Mouse (Mus musculus): ENCODE measurements around the gene Smyd3. TPM values are rescaled to one million over a fixed set of nuclear protein-coding genes. Genes with fewer than 3 reads are reported as not detected.

The Smyd3 gene
- total RNA-seq, 2 experiments from 2014 or later, result 19.8 to 22.9 TPM

- ATAC-seq (replicated peaks; ENCODE audit: poor library complexity), result peak; percentile 97
Measured at GRCm38 (mm10) chr1:178991470-178991869, 526.4 kb downstream of the Smyd3 start.

GRCm38 (mm10) chr1:178991045-178991444, 526.8 kb downstream of the Smyd3 start:
- ATAC-seq (replicated peaks; ENCODE audit: poor library complexity), result no peak

GRCm38 (mm10) chr1:178989485-178989884, 528.4 kb downstream of the Smyd3 start:
- no peak for ATAC-seq (replicated peaks; ENCODE audit: poor library complexity)

DNA sequence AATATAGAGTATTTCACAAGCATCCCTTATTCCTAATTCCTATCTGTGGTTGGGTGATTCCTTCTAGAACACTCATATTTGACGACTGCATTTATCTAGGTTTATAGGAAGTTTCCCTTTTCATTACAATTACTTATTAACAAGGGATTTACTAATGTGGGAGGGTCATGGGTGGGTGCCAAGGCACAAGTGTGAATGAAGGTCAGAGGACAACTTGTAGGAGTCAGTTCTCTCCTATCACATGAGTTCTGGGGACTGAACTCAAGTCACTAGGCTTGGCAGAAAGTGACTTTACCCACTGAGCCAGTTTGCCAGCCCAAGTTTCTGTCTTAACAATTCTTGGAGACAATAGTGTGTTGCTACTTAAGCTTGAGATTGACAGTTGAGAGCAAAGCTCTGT, 529.7 kb downstream of the Smyd3 start:
- no peak for ATAC-seq (replicated peaks; ENCODE audit: poor library complexity)

- no peak for ATAC-seq (replicated peaks; ENCODE audit: poor library complexity)
Measured at GRCm38 (mm10) chr1:178981641-178982040, 536.2 kb downstream of the Smyd3 start.

- no peak for ATAC-seq (replicated peaks; ENCODE audit: poor library complexity)
Measured at GRCm38 (mm10) chr1:178980185-178980584, 537.7 kb downstream of the Smyd3 start.

GRCm38 (mm10) chr1:178978617-178979245, 539.1 kb downstream of the Smyd3 start:
- ATAC-seq (replicated peaks; ENCODE audit: poor library complexity), result no peak

GRCm38 (mm10) chr1:178972055-178972454, 545.8 kb downstream of the Smyd3 start:
- no peak for ATAC-seq (replicated peaks; ENCODE audit: poor library complexity)

- ATAC-seq (replicated peaks; ENCODE audit: poor library complexity), result no peak
Measured at GRCm38 (mm10) chr1:178961661-178962060, 556.2 kb downstream of the Smyd3 start.

DNA sequence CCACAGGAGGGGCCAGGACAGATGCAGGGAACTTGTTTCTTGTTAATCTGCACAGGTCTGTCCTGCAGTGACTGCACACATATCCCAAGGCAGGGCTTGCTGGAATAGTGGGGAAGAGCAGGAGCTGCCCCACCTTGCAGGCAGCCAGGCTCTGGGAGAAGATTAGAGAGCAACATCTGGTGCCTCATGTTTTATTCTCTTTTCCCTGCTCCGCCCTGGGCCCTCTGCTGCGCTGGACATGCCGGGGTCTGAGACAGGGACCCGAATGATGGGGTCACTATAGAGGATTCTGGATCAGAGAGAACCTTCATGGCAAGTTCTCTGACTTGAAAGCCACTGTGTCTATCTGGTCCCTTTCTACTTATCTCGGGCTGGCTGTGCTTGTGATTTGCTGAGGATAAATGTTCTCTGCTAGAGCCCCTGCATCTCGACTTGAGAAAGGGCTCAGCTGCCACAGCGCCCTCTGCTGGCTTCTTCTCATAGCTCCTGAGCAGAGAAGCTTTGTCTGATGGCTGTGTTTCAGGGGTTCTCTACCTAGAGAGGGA, 557.8 kb downstream of the Smyd3 start:
- peak; percentile 93 for ATAC-seq (replicated peaks; ENCODE audit: poor library complexity)

DNA sequence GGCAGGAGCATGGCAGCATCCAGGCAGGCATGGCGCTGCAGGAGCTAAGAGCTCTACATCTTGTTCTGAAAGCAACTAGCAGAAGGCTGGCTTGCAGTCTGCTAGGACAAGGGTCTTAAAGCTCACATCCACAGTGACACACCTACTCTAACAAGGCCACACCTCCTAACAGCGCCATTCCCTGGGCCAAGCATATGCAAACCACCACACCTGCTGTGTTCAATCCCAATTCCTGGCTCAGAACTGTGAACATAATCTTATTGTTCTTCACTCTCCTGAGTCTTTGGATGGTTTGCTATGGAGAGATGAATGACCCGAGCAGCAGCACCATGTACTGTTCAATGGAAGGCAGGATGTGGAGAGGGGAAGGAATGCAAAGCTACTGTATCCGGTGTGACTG, 559.2 kb downstream of the Smyd3 start:
- ATAC-seq (replicated peaks; ENCODE audit: poor library complexity), result no peak

DNA sequence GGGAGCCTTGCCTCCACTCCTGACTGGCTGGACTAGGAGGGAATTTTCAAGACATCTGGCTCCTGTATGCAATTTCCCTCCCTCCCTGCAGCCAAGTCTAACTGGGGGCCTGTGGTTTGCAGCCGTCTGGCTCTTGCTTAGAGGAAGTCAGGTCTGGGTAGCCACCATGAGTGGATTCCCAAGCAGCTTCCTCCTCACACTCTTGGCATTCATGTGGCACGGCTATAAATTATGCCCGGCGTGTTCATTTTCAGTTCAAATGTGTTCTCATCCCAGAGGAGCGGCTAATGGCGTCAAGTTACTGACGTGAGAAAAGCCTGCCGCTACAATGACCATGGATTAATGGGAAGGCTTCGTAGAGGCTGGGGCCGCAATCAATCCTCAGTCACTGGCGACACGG, 564.9 kb downstream of the Smyd3 start:
- ATAC-seq (replicated peaks; ENCODE audit: poor library complexity), result peak; percentile 87

DNA sequence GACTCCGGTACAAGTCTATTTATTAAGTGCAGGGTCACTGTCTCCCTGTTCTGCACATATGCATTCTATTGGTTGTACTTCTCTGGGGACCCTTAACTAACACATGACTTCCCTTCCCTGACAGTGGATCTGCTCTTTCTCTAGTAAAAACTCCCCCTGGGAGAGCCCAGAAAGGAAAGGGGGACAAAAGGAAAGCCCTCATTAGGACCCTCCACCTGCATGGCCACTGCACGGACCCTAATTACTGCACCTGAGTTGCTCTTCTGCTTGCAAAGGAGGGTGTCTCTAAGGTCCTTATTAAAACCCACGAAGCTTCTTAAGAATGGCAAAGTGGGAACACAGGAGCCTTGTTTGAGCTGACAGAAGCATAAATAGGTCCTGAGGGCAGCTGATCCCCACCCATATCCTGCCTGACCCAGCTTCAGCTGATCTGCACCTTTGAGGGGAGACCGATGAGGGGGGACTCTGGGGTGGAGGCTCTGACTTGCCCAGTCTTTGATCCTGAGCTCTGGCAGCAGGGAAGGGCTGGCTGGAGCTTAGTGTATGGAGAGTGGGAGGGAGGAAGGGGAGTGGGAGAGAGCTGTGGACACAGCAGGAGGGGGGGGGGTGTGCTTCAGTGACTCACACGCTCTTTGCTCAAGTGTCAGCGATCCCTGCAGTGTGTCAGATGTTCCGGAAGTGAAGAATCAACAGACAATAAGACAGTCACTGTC, 575.4 kb downstream of the Smyd3 start:
- no peak for ATAC-seq (replicated peaks; ENCODE audit: poor library complexity)

- no peak for ATAC-seq (replicated peaks; ENCODE audit: poor library complexity)
Measured at GRCm38 (mm10) chr1:178940353-178940752, 577.5 kb downstream of the Smyd3 start.

DNA sequence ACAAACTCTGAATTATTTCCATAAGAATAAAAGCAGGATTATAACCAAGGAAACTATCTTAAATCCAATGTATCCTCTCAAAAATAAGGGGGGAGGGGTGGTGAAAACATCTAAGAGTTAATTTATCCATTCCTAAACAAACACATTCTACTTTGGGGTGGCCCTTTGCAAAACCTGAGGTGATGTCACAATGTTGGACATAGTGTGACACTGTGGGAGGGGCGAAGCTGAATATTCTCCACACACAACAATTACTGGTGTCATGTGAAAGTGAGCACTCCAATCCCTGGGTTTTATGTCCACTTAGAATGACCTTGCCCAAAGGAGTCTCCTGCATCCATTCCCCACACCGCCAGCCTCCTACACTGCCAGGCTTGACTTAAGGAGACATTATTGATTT, 580.9 kb downstream of the Smyd3 start:
- no peak for ATAC-seq (replicated peaks; ENCODE audit: poor library complexity)

- no peak for ATAC-seq (replicated peaks; ENCODE audit: poor library complexity)
Measured at GRCm38 (mm10) chr1:178936457-178936856, 581.4 kb downstream of the Smyd3 start.

DNA sequence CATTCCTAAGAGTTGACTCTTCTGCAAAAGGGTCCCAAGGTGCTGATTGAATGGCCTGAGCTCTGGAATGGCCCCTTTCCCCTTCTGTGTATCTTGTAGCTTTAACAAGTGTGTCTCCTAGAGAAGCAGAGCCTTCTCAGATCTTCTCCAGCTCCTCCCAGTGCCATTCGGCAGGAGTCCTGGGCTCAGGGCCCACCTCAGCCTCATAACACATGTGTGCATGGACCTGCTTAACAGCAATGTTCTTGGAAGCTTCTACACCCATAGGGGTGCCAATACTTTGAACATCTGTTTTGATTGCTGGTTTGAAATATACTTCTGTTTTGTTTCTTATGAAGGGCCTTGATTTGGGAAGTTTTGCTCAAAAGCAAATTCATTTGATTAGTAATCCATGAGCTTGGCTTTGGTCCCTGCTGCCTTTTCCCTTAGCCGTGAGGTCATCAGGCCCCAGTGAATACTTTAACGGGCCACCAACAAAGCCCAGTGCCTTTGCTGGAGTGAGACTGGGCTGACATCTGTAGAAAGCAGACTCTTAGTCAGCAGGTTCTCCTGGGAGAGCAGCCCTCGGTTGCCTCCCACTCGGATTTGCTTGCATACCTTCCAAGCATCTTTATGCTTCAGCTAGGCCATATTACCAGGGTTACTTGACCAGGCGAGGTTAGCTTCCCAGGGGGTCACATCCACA, 583.7 kb downstream of the Smyd3 start:
- no peak for ATAC-seq (replicated peaks; ENCODE audit: poor library complexity)

GRCm38 (mm10) chr1:178929531-178929930, 588.3 kb downstream of the Smyd3 start:
- no peak for ATAC-seq (replicated peaks; ENCODE audit: poor library complexity)

DNA sequence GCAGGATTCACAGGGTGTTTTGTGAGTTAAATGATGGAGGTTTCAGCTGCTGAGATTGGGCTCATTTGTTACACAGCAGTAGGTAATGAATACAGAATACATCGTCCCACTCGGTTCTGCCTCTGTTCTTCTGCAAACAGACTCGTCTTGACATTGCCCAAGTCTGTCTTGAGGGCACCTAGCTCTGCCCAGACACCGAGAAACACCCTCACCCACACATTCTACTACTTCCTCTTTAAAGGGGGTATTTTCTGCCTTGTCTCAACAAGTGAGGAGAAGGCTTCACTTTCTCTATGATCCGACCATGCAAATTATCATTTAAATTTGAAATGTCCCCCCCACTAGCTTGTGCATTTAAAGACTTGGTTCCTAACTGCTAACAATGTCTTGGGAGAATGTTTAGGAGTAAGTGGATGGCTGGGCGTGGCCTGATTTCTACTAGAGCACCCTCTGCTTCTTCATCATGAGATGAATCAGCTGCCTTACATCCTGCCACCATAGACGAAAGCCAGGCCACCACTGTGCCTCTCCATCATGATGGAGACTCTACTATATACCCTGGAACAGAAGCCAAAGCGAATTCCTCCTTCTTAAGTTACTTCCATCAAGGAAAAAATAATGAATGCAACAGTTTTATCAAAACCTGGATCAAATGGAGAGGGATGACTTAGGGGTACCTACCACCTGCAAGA, 593.2 kb downstream of the Smyd3 start:
- ATAC-seq (replicated peaks; ENCODE audit: poor library complexity), result peak; percentile 96

- ATAC-seq (replicated peaks; ENCODE audit: poor library complexity), result 0 out of 2 replicates have a peak, but pooled peaks have one; percentile 12
Measured at GRCm38 (mm10) chr1:178917194-178917902, 600.5 kb downstream of the Smyd3 start.
